Comparison of ENCODE assay signal across 8 mouse cellular contexts in genomic region chr19:6399285-6400095, GRCm38 (mm10). TPM values are rescaled to one million over a fixed set of nuclear protein-coding genes. Genes with fewer than 3 reads are reported as not detected.
DNase-seq lines count a peak whose midpoint lies in the region; ATAC-seq and TF ChIP-seq lines count a peak whose summit lies in the region.

Rasgrp2 (plus strand) TSS chr19:6399340.

- no peak for DNase-seq in frontal cortex, adult 2 months (ENCODE audit: extremely low spot score in 1 of 2, low spot score in 1 of 2)
- no peak for DNase-seq in adrenal gland, postnatal 4 days (ENCODE audit: low spot score in 2 of 2)
- DNase-seq in gastrocnemius, postnatal 36 days = peak; percentile 67 to 68
- peak; percentile 57 for DNase-seq in stomach, postnatal 0 days (ENCODE audit: low spot score)

- H3K27me3 ChIP-seq in limb, embryonic 12.5 days = peaks cover 72% of the 10 kb centered on the region
- peaks cover 40% of the 10 kb centered on the region for H3K27me3 ChIP-seq in midbrain, embryonic 13.5 days
- no peaks in the 10 kb centered on the region for H3K27me3 ChIP-seq in stomach, postnatal 0 days (ENCODE audit: control insufficient read depth, insufficient read depth, low read length)

- intact Hi-C loops in gastrocnemius, postnatal 36 days (cut with DNase I) = no loop called here

- H3K27ac ChIP-seq in limb, embryonic 12.5 days = no peak within 1 kb of the TSS
- peak within 1 kb of the TSS; percentile 53 for H3K27ac ChIP-seq in midbrain, embryonic 13.5 days
- H3K27ac ChIP-seq in stomach, postnatal 0 days (replicated peaks) = peak within 1 kb of the TSS; percentile 81

- TF ChIP-seq CTCF in stomach, postnatal 0 days (IDR thresholded peaks at IDR 0.05; ENCODE audit: low read depth) = no peak

- H3K4me2 ChIP-seq in limb, embryonic 12.5 days = peak within 1 kb of the TSS; percentile 100
- peak within 1 kb of the TSS; percentile 97 for H3K4me2 ChIP-seq in midbrain, embryonic 13.5 days (replicated peaks)
- H3K4me2 ChIP-seq in stomach, postnatal 0 days (replicated peaks; ENCODE audit: low read depth) = peak within 1 kb of the TSS; percentile 99

- peaks cover 40% of the 10 kb centered on the region for H3K4me1 ChIP-seq in limb, embryonic 12.5 days (replicated peaks)
- H3K4me1 ChIP-seq in midbrain, embryonic 13.5 days (replicated peaks) = peaks cover 48% of the 10 kb centered on the region
- H3K4me1 ChIP-seq in stomach, postnatal 0 days (replicated peaks; ENCODE audit: control insufficient read depth, insufficient read depth) = no peaks in the 10 kb centered on the region

- H3K9me3 ChIP-seq in limb, embryonic 12.5 days = no peaks in the 10 kb centered on the region
- H3K9me3 ChIP-seq in midbrain, embryonic 13.5 days = no peaks in the 10 kb centered on the region
- no peaks in the 10 kb centered on the region for H3K9me3 ChIP-seq in stomach, postnatal 0 days (ENCODE audit: control insufficient read depth, low read length)

- no peak for TF ChIP-seq EP300 in stomach, postnatal 0 days (optimal IDR thresholded peaks at IDR 0.05)

- no peak for ATAC-seq in frontal cortex, adult (ENCODE audit: low TSS enrichment)
- ATAC-seq in inflammation-experienced regulatory T-cells, adult 6 months = peak; percentile 67
- ATAC-seq in limb, embryonic 12.5 days (ENCODE audit: insufficient number of reproducible peaks, insufficient read depth, low FRiP score, low TSS enrichment, low read depth) = no peak
- ATAC-seq in midbrain, embryonic 13.5 days = peak; percentile 15; the same call in 1 of the 2 replicates
- ATAC-seq in stomach, postnatal 0 days (ENCODE audit: low FRiP score, low TSS enrichment) = 0 out of 2 replicates have a peak, but pooled peaks have one; percentile 6

- H3K9ac ChIP-seq in limb, embryonic 12.5 days (replicated peaks) = peak within 1 kb of the TSS; percentile 58
- H3K9ac ChIP-seq in midbrain, embryonic 13.5 days (replicated peaks) = peak within 1 kb of the TSS; percentile 77
- H3K9ac ChIP-seq in stomach, postnatal 0 days (ENCODE audit: low read length) = peak within 1 kb of the TSS; percentile 64

- peak within 1 kb of the TSS; percentile 63 for H3K4me3 ChIP-seq in limb, embryonic 12.5 days (replicated peaks)
- peak within 1 kb of the TSS; percentile 60 for H3K4me3 ChIP-seq in midbrain, embryonic 13.5 days (replicated peaks)
- H3K4me3 ChIP-seq in stomach, postnatal 0 days (ENCODE audit: low read depth, low read length) = peak within 1 kb of the TSS; percentile 62

- under 1% methylated on average over 68 of the region's 87 CpGs for WGBS in limb, embryonic 12.5 days
- under 1% methylated on average over 73 of the region's 87 CpGs for WGBS in midbrain, embryonic 13.5 days
- WGBS in stomach, postnatal 0 days = 0% methylated on average over 39 of the region's 87 CpGs

- H3K36me3 ChIP-seq in limb, embryonic 12.5 days = no peaks in the 10 kb centered on the region
- H3K36me3 ChIP-seq in midbrain, embryonic 13.5 days = no peaks in the 10 kb centered on the region
- no peaks in the 10 kb centered on the region for H3K36me3 ChIP-seq in stomach, postnatal 0 days (ENCODE audit: control insufficient read depth, insufficient read depth, low read length)

RNA-seq across cellular contexts. Expression of gene Rasgrp2, which starts in this region (rescaled TPM):
- 70.0 and 74.0 TPM in 2 replicates for polyA plus RNA-seq in frontal cortex, adult 2 months (2012; rRNA removed)
- 10 to 100 TPM; 48.5 to 55.9 TPM for total RNA-seq in adrenal gland, postnatal 4 days (2021)
- 10 to 100 TPM; 11.6 to 25.4 TPM for total RNA-seq in gastrocnemius, postnatal 36 days (2021)
- polyA plus RNA-seq in inflammation-experienced regulatory T-cells, adult 6 months (2017; shearing (Covaris generic)) = 100 to 1,000 TPM in 1 of 3 experiments, 10 to 100 TPM in 2; 59.9 to 201 (median 68.4) TPM
- polyA plus RNA-seq in limb, embryonic 12.5 days (2016; fragmentation: Nextera tagmentation; extraction: Ambion mirVana) = 16.3 and 16.8 TPM in 2 replicates
- polyA plus RNA-seq in midbrain, embryonic 13.5 days (2015; fragmentation: Nextera tagmentation; extraction: Ambion mirVana) = 28.5 and 29.6 TPM in 2 replicates
- polyA plus RNA-seq in stomach, postnatal 0 days (2015; fragmentation: Nextera tagmentation; extraction: Ambion mirVana) = 53.4 and 57.3 TPM in 2 replicates

Comparison
In these comparisons a context has a peak if more than half of its experiments do, and no peak if none do; other contexts are left out.
1. DNase-seq: peak in gastrocnemius, postnatal 36 days (2 of 2) and stomach, postnatal 0 days (single experiment); none in frontal cortex, adult 2 months (0 of 2) and adrenal gland, postnatal 4 days (0 of 2).
2. ATAC-seq: peak in inflammation-experienced regulatory T-cells, adult 6 months (single experiment), midbrain, embryonic 13.5 days (single experiment) and stomach, postnatal 0 days (single experiment); none in frontal cortex, adult (single experiment) and limb, embryonic 12.5 days (single experiment).
3. Peak in every context shown above with its lines, with median percentiles within 50 percentile points of each other: H3K4me2 ChIP-seq, H3K4me3 ChIP-seq and H3K9ac ChIP-seq.